Mouse (Mus musculus): ENCODE data around the gene Mettl21c. TPM values are rescaled to one million over a fixed set of nuclear protein-coding genes. Genes with fewer than 3 reads are reported as not detected.

Mettl21c gene
- total RNA-seq, 2 experiments from 2014 or later = 0.81 to 3.6 TPM

Other genes starting within 250 kb of the Mettl21c start
- gene Uxs1, start 192.2 kb downstream of the Mettl21c start, total RNA-seq (2021) = 10 to 100 TPM; 40.6 to 41.6 TPM
- 10 to 100 TPM; 59.8 to 62.6 TPM for gene Tpp2, start 86.4 kb downstream of the Mettl21c start, total RNA-seq (2021)
- not detected for gene Gm8251, start 41.9 kb upstream of the Mettl21c start, total RNA-seq (2021)
- 10 to 100 TPM; 13.3 to 15.9 TPM for gene Tex30, start 82.4 kb upstream of the Mettl21c start, total RNA-seq (2021)
- 10 to 100 TPM; 28.9 to 31.6 TPM for gene Kdelc1, start 98.8 kb upstream of the Mettl21c start, total RNA-seq (2021)
- 10 to 100 TPM; 21.1 to 25.2 TPM for gene Bivm, start 98.9 kb upstream of the Mettl21c start, total RNA-seq (2021)
- gene Ercc5, start 127.7 kb upstream of the Mettl21c start, total RNA-seq (2021) = 10 to 100 TPM; 24.3 to 29.5 TPM
- gene Mettl21e, start 198.9 kb upstream of the Mettl21c start, total RNA-seq (2021) = under 1 TPM; 0.14 to 0.34 TPM

Measured in adrenal gland, postnatal 4 days (tissue).